Mouse (Mus musculus): ENCODE results near the gene H2-T3. TPM values are rescaled to one million over a fixed set of nuclear protein-coding genes. Genes with fewer than 3 reads are reported as not detected.
"Not testable (repeated sequence)": the region's sequence is repeated elsewhere in the genome, so short reads cannot be mapped to it uniquely, and the experiment has no call there.

The H2-T3 gene
- polyA plus RNA-seq, 1 experiment from 2014 or later: not detected

DNA sequence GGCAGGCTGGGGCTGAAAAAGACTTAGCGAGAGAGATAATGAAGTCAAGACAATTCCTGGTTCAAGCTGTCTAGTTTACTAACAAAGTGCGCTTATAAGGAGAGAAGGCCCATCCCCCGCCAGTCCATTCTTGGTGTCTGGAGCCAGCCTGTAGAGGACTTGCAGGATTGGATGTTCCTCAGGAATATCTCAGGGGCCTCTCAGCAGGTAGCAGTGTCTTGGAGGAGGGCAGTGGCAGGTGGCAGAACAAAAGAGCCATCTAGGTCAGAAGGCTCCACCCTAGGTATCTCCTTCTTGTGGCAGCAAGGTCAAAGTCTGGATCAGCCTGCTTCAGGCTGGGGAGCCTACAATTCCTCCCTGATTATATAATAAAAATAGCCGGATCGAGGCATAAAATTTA, 41.6 kb downstream of the H2-T3 start:
- not testable (repeated sequence) for H3K36me3 ChIP-seq; H3K4me3 ChIP-seq; H3K27ac ChIP-seq; H3K9me3 ChIP-seq; ATAC-seq (ENCODE audit: low FRiP score); H3K4me2 ChIP-seq; H3K9ac ChIP-seq
- Histone ChIP-seq H3K27me3 (peaks cover 69% of the 10 kb centered on the region), H3K4me1 (replicated peaks) (peaks cover 10% of the 10 kb centered on the region)
- WGBS: 77% methylated on average over 5 of the region's 5 CpGs

DNA sequence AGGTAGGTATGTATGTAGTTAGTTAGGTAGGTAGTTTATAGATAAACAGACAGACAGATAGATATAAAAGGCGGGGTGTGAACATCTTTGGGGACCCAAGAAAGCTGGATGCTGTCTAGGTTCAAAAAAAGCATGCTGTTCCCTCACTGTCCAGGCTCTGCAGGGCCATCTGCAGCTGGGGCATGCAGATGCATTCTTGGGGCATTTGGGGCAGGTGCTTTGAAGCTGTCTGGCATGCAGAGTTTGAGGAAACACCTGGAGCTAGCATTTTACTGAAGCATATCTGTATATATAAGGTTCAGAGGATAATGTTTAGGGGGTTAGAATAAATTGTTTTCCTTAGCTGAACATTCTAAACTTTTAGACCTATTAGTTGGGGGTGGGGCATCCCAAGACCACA, 43.1 kb downstream of the H2-T3 start:
- not testable (repeated sequence) for H3K36me3 ChIP-seq; H3K4me2 ChIP-seq; ATAC-seq (ENCODE audit: low FRiP score); H3K27ac ChIP-seq; H3K9ac ChIP-seq; H3K4me3 ChIP-seq; H3K9me3 ChIP-seq
- WGBS: 80% methylated on average over 1 of the region's 1 CpGs
- Histone ChIP-seq H3K4me1 (replicated peaks) (peaks cover 10% of the 10 kb centered on the region), H3K27me3 (peaks cover 68% of the 10 kb centered on the region)

DNA sequence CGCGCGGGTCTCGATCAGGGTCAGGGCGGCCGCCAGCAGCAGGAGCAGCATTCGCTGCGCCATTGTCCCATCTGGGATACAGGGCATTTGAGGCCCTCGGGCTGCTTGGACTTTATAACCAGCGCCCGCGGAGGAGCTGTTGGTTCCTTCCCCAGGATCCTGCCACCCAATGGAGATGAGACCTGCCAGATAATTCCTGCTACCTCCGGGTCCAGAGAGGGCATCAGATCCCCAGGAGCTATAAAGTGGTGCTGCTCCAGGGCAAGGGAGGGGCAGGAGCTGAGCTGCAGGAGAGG, 44.3 kb downstream of the H2-T3 start:
- not testable (repeated sequence) for H3K27ac ChIP-seq; H3K9ac ChIP-seq; ATAC-seq (ENCODE audit: low FRiP score); H3K36me3 ChIP-seq; H3K9me3 ChIP-seq
- peak overlapping the region; percentile 57 for H3K4me2 ChIP-seq
- H3K27me3 ChIP-seq: peaks cover 75% of the 10 kb centered on the region
- WGBS: 2% methylated on average over 13 of the region's 13 CpGs
- peaks cover 10% of the 10 kb centered on the region for H3K4me1 ChIP-seq (replicated peaks)
- peak overlapping the region; percentile 37 for H3K4me3 ChIP-seq

DNA sequence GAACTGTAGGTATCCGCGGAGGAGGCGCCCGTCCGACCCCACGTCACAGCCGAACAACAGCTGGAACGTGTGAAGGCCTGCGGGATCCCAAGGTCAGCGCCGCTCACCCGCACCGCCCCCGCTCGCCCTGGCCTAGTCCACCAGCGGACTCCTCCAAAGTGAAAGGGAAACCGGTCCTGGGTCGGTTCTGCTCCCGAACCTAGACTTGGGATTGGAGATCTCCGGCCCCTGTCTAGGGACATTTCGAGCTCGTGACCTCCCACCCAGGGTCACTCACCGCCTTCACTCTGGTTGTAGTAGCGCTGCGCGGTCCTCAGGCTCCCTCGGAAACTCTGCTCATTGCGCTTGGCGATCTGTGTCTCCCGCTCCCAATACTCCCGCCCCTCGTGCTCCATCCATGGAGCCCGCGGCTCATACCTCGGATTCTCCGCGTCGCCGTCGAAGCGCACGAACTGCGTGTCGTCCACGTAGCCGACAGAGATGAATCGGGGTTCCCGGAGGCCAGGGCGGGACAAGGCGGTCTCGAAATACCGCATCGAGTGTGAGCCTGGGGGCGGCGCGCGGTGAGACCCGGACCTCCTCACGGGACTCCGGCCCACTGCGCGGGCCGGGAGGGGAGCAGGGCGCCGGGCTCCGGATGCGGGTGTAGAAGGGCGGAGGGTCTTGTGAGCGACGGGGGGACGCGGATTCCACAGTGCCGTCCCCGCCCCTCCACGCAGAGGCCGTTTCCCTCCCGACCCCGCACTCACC, 44.8 kb downstream of the H2-T3 start:
- Histone ChIP-seq H3K36me3 (no peaks in the 10 kb centered on the region), H3K9ac (no peak overlapping the region; the same call in none of the 2 replicates), H3K9me3 (no peaks in the 10 kb centered on the region), H3K4me1 (replicated peaks) (peaks cover 10% of the 10 kb centered on the region), H3K4me3 (peak overlapping the region; percentile 37), H3K4me2 (peak overlapping the region; percentile 57), H3K27ac (no peak overlapping the region), H3K27me3 (peaks cover 76% of the 10 kb centered on the region)
- 2% methylated on average over 78 of the region's 78 CpGs for WGBS
- peak; percentile 73; the same call in 1 of the 2 replicates for ATAC-seq (ENCODE audit: low FRiP score)

DNA sequence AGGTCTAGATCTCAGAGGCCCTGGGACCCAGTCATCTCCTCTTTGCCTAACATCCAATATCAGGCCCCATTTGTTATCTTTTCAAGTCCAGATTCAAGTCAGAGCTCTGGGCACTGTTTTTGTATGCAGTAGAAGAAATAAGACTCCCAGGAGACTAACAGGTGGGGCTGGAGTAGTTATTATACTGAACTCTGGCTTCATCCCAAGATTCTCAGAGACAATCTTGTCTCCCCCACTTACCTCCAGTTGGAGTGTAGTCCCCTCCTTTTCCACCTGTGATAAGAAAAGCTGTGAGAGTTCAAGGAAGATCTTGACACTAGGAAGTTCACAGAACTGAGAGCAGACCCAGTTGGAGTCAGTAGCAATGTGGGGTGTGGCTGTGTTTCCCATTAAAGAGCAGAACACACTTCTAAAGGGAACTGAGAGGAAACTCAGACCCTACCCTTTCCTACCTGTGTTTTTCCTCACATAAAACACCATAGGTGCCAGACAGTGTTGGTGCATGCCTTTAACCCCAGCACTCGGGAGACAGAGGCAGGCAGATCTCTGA, 53.7 kb downstream of the H2-T3 start:
- 68% methylated on average over 1 of the region's 1 CpGs for WGBS
- not testable (repeated sequence) for H3K4me2 ChIP-seq; H3K36me3 ChIP-seq; ATAC-seq (ENCODE audit: low FRiP score); H3K4me3 ChIP-seq; H3K4me1 ChIP-seq (replicated peaks); H3K9me3 ChIP-seq; H3K9ac ChIP-seq; H3K27ac ChIP-seq
- peaks cover 34% of the 10 kb centered on the region for H3K27me3 ChIP-seq

Other genes with a start within 250 kb of the H2-T3 start
- 96.6 and 103 TPM in 2 replicates for gene Abcf1, start 220.5 kb downstream of the H2-T3 start, polyA plus RNA-seq (2015; fragmentation: Nextera tagmentation; extraction: Ambion mirVana)
- 53.6 and 53.7 TPM in 2 replicates for gene Gnl1, start 210.4 kb downstream of the H2-T3 start, polyA plus RNA-seq (2015; fragmentation: Nextera tagmentation; extraction: Ambion mirVana)
- 72.8 and 73.5 TPM in 2 replicates for gene Prr3, start 210.1 kb downstream of the H2-T3 start, polyA plus RNA-seq (2015; fragmentation: Nextera tagmentation; extraction: Ambion mirVana)
- 8.8 and 9.5 TPM in 2 replicates for gene H2-T24, start 169.7 kb downstream of the H2-T3 start, polyA plus RNA-seq (2015; fragmentation: Nextera tagmentation; extraction: Ambion mirVana)
- gene H2-T23, start 157.4 kb downstream of the H2-T3 start, polyA plus RNA-seq (2015; fragmentation: Nextera tagmentation; extraction: Ambion mirVana): 3.2 and 3.3 TPM in 2 replicates
- gene H2-T22, start 147.5 kb downstream of the H2-T3 start, polyA plus RNA-seq (2015; fragmentation: Nextera tagmentation; extraction: Ambion mirVana): 6.7 and 7.0 TPM in 2 replicates
- not detected in 2 replicates for gene Gm6034, start 147.3 kb downstream of the H2-T3 start, polyA plus RNA-seq (2015; fragmentation: Nextera tagmentation; extraction: Ambion mirVana)
- not detected in 2 replicates for gene Gm11127, start 131.9 kb downstream of the H2-T3 start, polyA plus RNA-seq (2015; fragmentation: Nextera tagmentation; extraction: Ambion mirVana)
- not detected in 2 replicates for gene Gm19684, start 68.6 kb downstream of the H2-T3 start, polyA plus RNA-seq (2015; fragmentation: Nextera tagmentation; extraction: Ambion mirVana)
- not detected in 2 replicates for gene Gm7030, start 60.9 kb downstream of the H2-T3 start, polyA plus RNA-seq (2015; fragmentation: Nextera tagmentation; extraction: Ambion mirVana)
- not detected in 2 replicates for gene Gm8909, start 21.8 kb downstream of the H2-T3 start, polyA plus RNA-seq (2015; fragmentation: Nextera tagmentation; extraction: Ambion mirVana)
- 104 and 122 TPM in 2 replicates for gene Rpp21, start 67.8 kb upstream of the H2-T3 start, polyA plus RNA-seq (2015; fragmentation: Nextera tagmentation; extraction: Ambion mirVana)
- gene Trim39, start 82.0 kb upstream of the H2-T3 start, polyA plus RNA-seq (2015; fragmentation: Nextera tagmentation; extraction: Ambion mirVana): 28.3 and 29.7 TPM in 2 replicates
- gene H2-M10.2, start 96.2 kb upstream of the H2-T3 start, polyA plus RNA-seq (2015; fragmentation: Nextera tagmentation; extraction: Ambion mirVana): 0.16 TPM in 1 of 2 replicates, not detected in the other
- not detected in 2 replicates for gene H2-M10.1, start 135.9 kb upstream of the H2-T3 start, polyA plus RNA-seq (2015; fragmentation: Nextera tagmentation; extraction: Ambion mirVana)
- not detected in 2 replicates for gene H2-M10.3, start 178.1 kb upstream of the H2-T3 start, polyA plus RNA-seq (2015; fragmentation: Nextera tagmentation; extraction: Ambion mirVana)

Data from hindbrain, embryonic 13.5 days (tissue).